Mouse (Mus musculus) midbrain, embryonic 12.5 days (tissue): ENCODE measurements around the gene Efcab12. TPM values are rescaled to one million over a fixed set of nuclear protein-coding genes. Genes with fewer than 3 reads are reported as not detected.

Experiments
- microRNA-seq: library from miRNA; unstranded; fragments of <30 nt; microRNA quantifications from one replicate; pipeline ENCODE4, GENCODE M21; 2017
- polyA plus RNA-seq: library from polyadenylated mRNA; unstranded; fragments of >200 nt; fragmentation: Nextera tagmentation; extraction: Ambion mirVana; gene quantifications from 2 replicates; pipeline ENCODE4 v1.2.1, GENCODE M21; 2016

The Efcab12 gene
- polyA plus RNA-seq, 1 experiment from 2014 or later: 2.1 TPM

Small RNAs within 50 kb of the gene (microRNA-seq; reads per million reads assigned to microRNA genes)
- gene Mir7660: 0.70 reads per million

Other genes with a start within 250 kb of the Efcab12 start
- gene Mkrn2os, start 245.8 kb downstream of the Efcab12 start, polyA plus RNA-seq: 0.34 and 0.50 TPM in 2 replicates
- gene Mkrn2, start 236.5 kb downstream of the Efcab12 start, polyA plus RNA-seq: 26.9 and 27.2 TPM in 2 replicates
- 157 and 168 TPM in 2 replicates for gene Raf1, start 161.8 kb downstream of the Efcab12 start, polyA plus RNA-seq
- 1.3 and 1.9 TPM in 2 replicates for gene Tmem40, start 76.0 kb downstream of the Efcab12 start, polyA plus RNA-seq
- gene Cand2, start 63.9 kb downstream of the Efcab12 start, polyA plus RNA-seq: 37.1 and 40.0 TPM in 2 replicates
- gene Rpl32, start 29.7 kb downstream of the Efcab12 start, polyA plus RNA-seq: 1,622 and 1,683 TPM in 2 replicates
- gene Mbd4, start 15.0 kb upstream of the Efcab12 start, polyA plus RNA-seq: 23.2 and 24.4 TPM in 2 replicates
- 27.7 and 28.9 TPM in 2 replicates for gene Ift122, start 15.1 kb upstream of the Efcab12 start, polyA plus RNA-seq
- 0.33 TPM in 1 of 2 replicates, not detected in the other for gene Rho, start 93.3 kb upstream of the Efcab12 start, polyA plus RNA-seq
- not detected in 2 replicates for gene H1foo, start 106.5 kb upstream of the Efcab12 start, polyA plus RNA-seq
- gene Plxnd1, start 156.6 kb upstream of the Efcab12 start, polyA plus RNA-seq: 15.1 and 15.9 TPM in 2 replicates